Mouse (Mus musculus) hindbrain, embryonic 11.5 days (tissue): ENCODE measurements around the gene Brsk1. TPM values are rescaled to one million over a fixed set of nuclear protein-coding genes. Genes with fewer than 3 reads are reported as not detected.

Experiments used
- ATAC-seq: fragments of 200-750 bp; cut with Nextera tagmentation; 2 replicates; pipeline ENCODE4 v1.8.0; 2017; ENCODE audit warnings: mild to moderate bottlenecking, moderate TSS enrichment, moderate library complexity; ENCODE audit not compliant: low FRiP score
- DNase-seq: peaks from one replicate; pipeline ENCODE4 v3.0.0-alpha.2; 2015; ENCODE audit warnings: low spot score
- H3K27ac ChIP-seq: fragments of 300-500 bp; sonication (generic); 2 replicates; pipeline ENCODE4 v1.5.1; 2014; ENCODE audit warnings: mild to moderate bottlenecking, low read depth, low read length
- H3K27me3 ChIP-seq: fragments of 300-500 bp; sonication (generic); 2 replicates; pipeline ENCODE4 v1.6.1; 2014; ENCODE audit warnings: mild to moderate bottlenecking, low read length, moderate library complexity, mixed read lengths; ENCODE audit not compliant: control insufficient read depth, insufficient read depth
- H3K36me3 ChIP-seq: fragments of 300-500 bp; sonication (generic); 2 replicates; pipeline ENCODE4 v1.6.1; 2014; ENCODE audit warnings: mild to moderate bottlenecking, low read length, moderate library complexity, mixed read lengths; ENCODE audit not compliant: control insufficient read depth, insufficient read depth
- H3K4me1 ChIP-seq: fragments of 300-500 bp; sonication (generic); replicated peaks from 2 replicates; pipeline ENCODE4 v1.6.1; 2014; ENCODE audit warnings: low read length, mixed read lengths; ENCODE audit not compliant: control insufficient read depth, insufficient read depth
- H3K4me2 ChIP-seq: fragments of 300-500 bp; sonication (generic); replicated peaks from 2 replicates; pipeline ENCODE4 v1.6.1; 2014; ENCODE audit warnings: mild to moderate bottlenecking, low read depth, low read length
- H3K4me3 ChIP-seq: fragments of 300-500 bp; sonication (generic); 2 replicates; pipeline ENCODE4 v1.5.1; 2014; ENCODE audit warnings: low read depth, low read length
- H3K9ac ChIP-seq: fragments of 300-500 bp; sonication (generic); 2 replicates; pipeline ENCODE4 v1.6.1; 2014; ENCODE audit warnings: low read depth, low read length
- H3K9me3 ChIP-seq: fragments of 300-500 bp; sonication (generic); 2 replicates; pipeline ENCODE4 v1.6.1; 2016; ENCODE audit warnings: low read length; ENCODE audit not compliant: control insufficient read depth
- WGBS: fragments of 180-500 bp; shearing (Covaris S2); extraction: QIAGEN DNeasy Blood & Tissue Kit; methylation state at CpG from one replicate; pipeline ENCODE4 v1.1.7; 2014; 5-methylcytosine and 5-hydroxymethylcytosine counted together
- polyA plus RNA-seq: library from polyadenylated mRNA; unstranded; fragments of >200 nt; fragmentation: Nextera tagmentation; extraction: Ambion mirVana; gene quantifications from 2 replicates; pipeline ENCODE4 v1.2.1, GENCODE M21; 2014

The Brsk1 gene
- polyA plus RNA-seq, 1 experiment from 2014 or later = 5.1 TPM

DNA sequence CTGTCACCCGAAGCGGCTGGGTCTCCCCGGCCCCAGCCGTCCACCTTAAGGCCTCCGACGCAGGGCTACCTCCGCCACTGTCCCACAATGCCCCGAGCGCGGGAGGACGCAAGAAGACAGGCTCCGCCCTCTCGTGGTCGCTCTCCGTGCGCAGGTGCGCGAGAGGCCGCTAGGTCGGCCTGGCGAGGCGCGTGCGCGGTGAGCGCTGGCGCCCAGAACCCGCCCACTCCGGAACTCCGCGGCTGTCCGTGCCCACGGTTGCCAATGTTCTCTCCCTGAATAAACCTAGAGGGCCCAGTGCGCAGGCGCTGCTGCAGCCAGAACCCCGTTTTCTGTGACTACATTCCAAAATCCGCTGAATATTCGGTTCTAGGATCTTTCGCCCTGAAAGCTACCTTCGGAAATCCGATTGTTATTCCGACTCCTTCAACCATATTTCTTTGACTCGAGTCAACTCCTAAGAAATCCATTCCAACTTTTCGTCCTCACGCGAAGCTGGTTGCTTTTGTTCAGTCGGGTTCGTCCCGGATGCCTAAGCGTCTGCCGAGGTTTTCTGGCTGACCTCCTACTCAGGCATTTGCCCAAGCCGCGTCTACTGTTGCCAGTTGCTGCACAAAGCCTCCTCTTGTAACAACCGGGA is 31.4 kb upstream of the Brsk1 start, which contains the start of gene Ppp6r1:
Gene Ppp6r1 (minus strand): TSS at position 108 of the 640 bp plus-strand sequence.
- H3K4me3 ChIP-seq = peak within 1 kb of the TSS; percentile 85
- H3K27ac ChIP-seq = peak within 1 kb of the TSS; percentile 89
- DNase-seq = peak; percentile 97
- H3K4me1 ChIP-seq = peaks cover 8% of the 10 kb centered on the region
- H3K9me3 ChIP-seq = no peaks in the 10 kb centered on the region
- under 1% methylated on average over 54 of the region's 54 CpGs for WGBS
- no peaks in the 10 kb centered on the region for H3K36me3 ChIP-seq
- peak within 1 kb of the TSS; percentile 89 for H3K9ac ChIP-seq
- peak within 1 kb of the TSS; percentile 91 for H3K4me2 ChIP-seq
- H3K27me3 ChIP-seq = no peaks in the 10 kb centered on the region
- ATAC-seq = peak; percentile 98

DNA sequence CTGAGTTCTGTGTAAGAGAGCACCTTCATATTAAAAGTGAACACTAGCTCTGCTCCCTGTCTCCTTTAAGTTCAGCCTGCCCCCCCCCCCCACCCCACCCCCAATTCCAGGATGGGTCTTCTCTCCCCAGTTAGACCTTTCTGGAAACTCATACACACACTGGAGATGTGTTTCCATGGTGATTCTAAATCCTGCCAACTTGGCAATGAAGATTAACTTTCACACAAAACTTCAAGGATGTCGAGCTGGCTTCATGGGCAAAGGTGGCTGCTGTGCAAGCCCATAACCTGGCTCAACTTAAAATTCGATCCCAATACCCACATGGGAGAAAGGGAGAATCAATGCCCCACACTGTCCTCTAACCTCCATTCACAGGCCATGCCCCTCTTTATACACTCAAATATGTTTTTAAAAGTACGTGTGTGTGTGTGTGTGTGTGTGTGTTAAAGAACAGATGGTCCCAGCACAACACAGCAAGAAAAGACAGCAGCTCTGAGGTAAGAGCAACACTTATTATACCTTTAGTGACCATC is 30.4 kb upstream of the Brsk1 start:
- ATAC-seq (no peak), DNase-seq (no peak)
- peak overlapping the region; percentile 91; the same call in 1 of the 2 replicates for H3K4me2 ChIP-seq
- no peaks in the 10 kb centered on the region for H3K9me3 ChIP-seq
- H3K4me1 ChIP-seq = peaks cover 8% of the 10 kb centered on the region
- H3K27me3 ChIP-seq = no peaks in the 10 kb centered on the region
- H3K36me3 ChIP-seq = 0 out of 2 replicates have a peak, but pooled peaks cover 4% of the 10 kb centered on the region
- no peak overlapping the region for H3K27ac ChIP-seq
- WGBS = 72% methylated on average over 3 of the region's 3 CpGs
- no peak overlapping the region; the same call in 1 of the 2 replicates for H3K9ac ChIP-seq
- no peak overlapping the region for H3K4me3 ChIP-seq

DNA sequence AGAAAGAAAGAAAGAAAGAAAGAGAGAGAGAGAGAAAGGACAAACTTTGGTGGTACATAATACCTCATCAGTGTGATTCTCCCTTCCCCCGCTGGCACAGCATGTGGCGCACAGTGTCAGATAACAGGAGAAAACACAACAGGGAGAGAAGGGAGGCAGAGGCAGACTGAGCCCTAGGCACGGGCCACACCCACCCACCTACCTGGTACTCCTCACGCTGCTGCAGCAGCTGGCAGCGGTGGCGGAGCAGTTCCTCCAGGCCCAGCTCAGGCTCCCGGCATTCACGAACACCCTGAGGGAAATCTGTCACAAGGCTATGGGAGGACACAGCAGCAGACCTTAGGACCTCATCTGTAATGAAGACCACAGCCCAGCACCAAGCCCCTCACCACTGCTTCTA is 27.2 kb upstream of the Brsk1 start:
- no peaks in the 10 kb centered on the region for H3K9me3 ChIP-seq
- no peak for DNase-seq
- 72% methylated on average over 8 of the region's 8 CpGs for WGBS
- H3K27ac ChIP-seq = no peak overlapping the region
- no peak overlapping the region for H3K4me2 ChIP-seq
- H3K9ac ChIP-seq = no peak overlapping the region
- no peak for ATAC-seq
- 0 out of 2 replicates have a peak, but pooled peaks cover 2% of the 10 kb centered on the region for H3K4me1 ChIP-seq
- H3K36me3 ChIP-seq = 0 out of 2 replicates have a peak, but pooled peaks cover 8% of the 10 kb centered on the region
- H3K27me3 ChIP-seq = no peaks in the 10 kb centered on the region
- H3K4me3 ChIP-seq = no peak overlapping the region

DNA sequence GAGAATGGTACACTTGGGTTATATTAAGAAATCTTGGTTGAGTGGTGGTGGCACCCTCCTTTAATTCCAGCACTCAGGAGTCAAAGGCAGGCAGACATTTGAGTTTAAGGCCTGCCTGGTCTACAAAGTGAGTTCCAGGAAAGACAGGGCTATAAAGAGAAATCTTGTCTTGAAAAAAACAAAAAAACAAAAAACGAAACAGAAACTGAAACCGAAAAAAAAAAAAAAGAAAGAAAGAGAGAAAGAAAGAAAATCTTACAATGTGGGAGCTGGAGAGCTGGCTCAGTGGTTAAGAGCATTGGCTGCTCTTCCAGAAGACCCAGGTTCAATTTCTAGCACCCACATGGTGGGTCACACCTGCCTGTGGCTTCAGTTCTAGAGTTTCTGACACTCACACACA is 26.7 kb upstream of the Brsk1 start:
- DNase-seq (no peak), ATAC-seq (no peak)
- Histone ChIP-seq H3K9me3 (no peaks in the 10 kb centered on the region), H3K4me2 (no peak overlapping the region), H3K27ac (no peak overlapping the region), H3K4me1 (0 out of 2 replicates have a peak, but pooled peaks cover 2% of the 10 kb centered on the region), H3K4me3 (no peak overlapping the region), H3K36me3 (0 out of 2 replicates have a peak, but pooled peaks cover 8% of the 10 kb centered on the region), H3K9ac (no peak overlapping the region), H3K27me3 (no peaks in the 10 kb centered on the region)
- WGBS = 89% methylated on average over 2 of the region's 2 CpGs

DNA sequence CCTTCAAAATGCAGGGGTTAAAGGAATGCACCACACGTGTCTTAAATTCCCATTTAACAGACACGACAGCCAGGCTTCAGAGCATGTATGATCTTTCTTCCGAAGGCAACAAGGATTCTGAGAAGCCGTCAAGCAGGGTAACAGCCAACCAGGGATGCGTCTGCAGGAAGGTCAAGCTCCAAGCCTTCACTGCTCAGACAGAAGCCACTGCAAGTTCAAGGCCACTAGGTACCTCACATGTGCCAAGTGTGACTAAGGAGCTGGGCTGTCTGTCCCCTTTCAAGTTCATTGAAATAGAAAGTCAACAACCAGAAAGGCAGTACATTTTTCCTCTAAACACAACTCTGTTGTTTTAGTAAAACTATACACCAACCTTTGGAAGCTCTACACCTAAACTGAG is 23.5 kb upstream of the Brsk1 start:
- Histone ChIP-seq H3K4me2 (no peak overlapping the region), H3K4me1 (no peaks in the 10 kb centered on the region), H3K27me3 (no peaks in the 10 kb centered on the region), H3K36me3 (0 out of 2 replicates have a peak, but pooled peaks cover 8% of the 10 kb centered on the region), H3K9ac (no peak overlapping the region), H3K9me3 (no peaks in the 10 kb centered on the region), H3K4me3 (no peak overlapping the region), H3K27ac (no peak overlapping the region)
- 93% methylated on average over 5 of the region's 5 CpGs for WGBS
- DNase-seq = no peak
- ATAC-seq = no peak

DNA sequence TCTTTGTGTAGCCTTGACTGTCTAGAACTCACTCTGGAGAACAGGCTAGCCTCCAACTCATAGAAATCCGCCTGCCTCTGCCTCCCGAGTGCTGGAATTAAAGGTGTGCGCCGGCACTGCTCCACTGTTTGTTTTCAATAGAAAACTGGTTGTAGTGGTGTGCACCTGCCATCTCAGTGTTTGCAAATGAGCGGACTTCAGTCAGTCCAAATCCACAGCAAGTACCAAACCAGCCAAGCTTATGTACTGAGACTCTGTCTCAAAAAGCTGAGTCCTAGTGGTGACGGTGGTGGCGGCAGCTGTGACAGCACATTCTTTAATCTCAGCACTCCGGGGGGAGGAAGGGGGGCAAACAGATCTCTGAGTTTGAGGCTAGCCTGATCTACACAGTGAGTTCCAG is 21.9 kb upstream of the Brsk1 start:
- Histone ChIP-seq H3K4me2 (no peak overlapping the region), H3K9me3 (no peaks in the 10 kb centered on the region), H3K4me3 (no peak overlapping the region), H3K27ac (no peak overlapping the region), H3K36me3 (0 out of 2 replicates have a peak, but pooled peaks cover 8% of the 10 kb centered on the region), H3K27me3 (no peaks in the 10 kb centered on the region), H3K4me1 (no peaks in the 10 kb centered on the region), H3K9ac (no peak overlapping the region)
- WGBS = 97% methylated on average over 8 of the region's 8 CpGs
- ATAC-seq (no peak), DNase-seq (no peak)

DNA sequence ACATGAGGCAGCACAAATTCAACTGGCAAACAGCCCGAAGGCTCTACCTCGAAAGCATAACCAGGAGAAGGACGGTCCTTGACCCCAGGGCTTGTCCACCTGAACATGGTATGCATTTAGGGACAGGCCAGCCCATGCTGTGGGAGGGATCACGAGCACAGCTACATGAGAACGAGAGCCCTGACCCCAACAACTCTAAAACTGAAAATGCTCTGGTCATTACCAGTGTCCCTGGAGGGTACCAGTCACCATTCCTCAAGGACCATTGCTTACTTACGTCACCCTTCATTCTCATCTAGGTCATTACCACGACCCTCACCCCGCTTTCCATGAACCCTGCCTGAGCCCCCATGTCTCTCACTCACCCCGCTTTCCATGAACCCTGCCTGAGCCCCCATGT is 21.2 kb upstream of the Brsk1 start:
- no peak for DNase-seq
- no peaks in the 10 kb centered on the region for H3K27me3 ChIP-seq
- no peak for ATAC-seq
- no peak overlapping the region for H3K27ac ChIP-seq
- no peak overlapping the region for H3K4me2 ChIP-seq
- WGBS = 95% methylated on average over 9 of the region's 9 CpGs
- H3K9ac ChIP-seq = no peak overlapping the region
- no peaks in the 10 kb centered on the region for H3K4me1 ChIP-seq
- H3K36me3 ChIP-seq = 0 out of 2 replicates have a peak, but pooled peaks cover 8% of the 10 kb centered on the region
- no peaks in the 10 kb centered on the region for H3K9me3 ChIP-seq
- H3K4me3 ChIP-seq = no peak overlapping the region

DNA sequence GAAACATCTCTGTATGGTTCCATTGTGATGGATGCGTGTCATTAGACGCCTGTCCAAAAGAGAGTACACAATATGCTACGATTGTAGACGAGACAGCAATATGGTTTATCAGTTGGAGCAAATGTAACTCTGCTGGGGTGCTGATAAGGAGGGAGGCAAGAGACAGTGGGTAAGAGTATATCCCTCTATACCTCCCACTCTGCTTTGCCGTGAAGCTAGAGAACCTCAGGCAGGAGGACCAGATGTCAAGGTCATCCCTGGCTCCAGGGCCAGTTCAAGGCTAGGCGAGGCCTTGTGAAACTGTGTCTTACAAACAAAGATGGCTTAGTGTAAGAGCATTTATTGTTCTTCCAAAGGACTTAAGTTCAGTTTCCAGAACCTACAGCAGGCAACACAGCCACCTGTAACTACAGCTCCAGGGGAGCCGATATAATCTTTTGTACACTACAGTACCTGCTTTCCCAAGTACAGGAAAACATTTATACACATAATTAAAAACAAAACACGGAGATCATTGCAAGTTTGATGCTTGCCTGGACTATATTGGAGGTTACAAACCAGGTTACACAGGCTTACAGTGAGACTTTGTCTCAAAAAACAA is 19.6 kb upstream of the Brsk1 start:
- Histone ChIP-seq H3K9me3 (no peaks in the 10 kb centered on the region), H3K27me3 (no peaks in the 10 kb centered on the region), H3K9ac (no peak overlapping the region), H3K4me1 (no peaks in the 10 kb centered on the region), H3K27ac (no peak overlapping the region), H3K36me3 (0 out of 2 replicates have a peak, but pooled peaks cover 4% of the 10 kb centered on the region), H3K4me2 (no peak overlapping the region), H3K4me3 (no peak overlapping the region)
- DNase-seq (no peak), ATAC-seq (no peak)
- 94% methylated on average over 8 of the region's 8 CpGs for WGBS
